Mouse (Mus musculus): Measurements from ENCODE around the gene Hs3st4.

Hs3st4 gene

DNA sequence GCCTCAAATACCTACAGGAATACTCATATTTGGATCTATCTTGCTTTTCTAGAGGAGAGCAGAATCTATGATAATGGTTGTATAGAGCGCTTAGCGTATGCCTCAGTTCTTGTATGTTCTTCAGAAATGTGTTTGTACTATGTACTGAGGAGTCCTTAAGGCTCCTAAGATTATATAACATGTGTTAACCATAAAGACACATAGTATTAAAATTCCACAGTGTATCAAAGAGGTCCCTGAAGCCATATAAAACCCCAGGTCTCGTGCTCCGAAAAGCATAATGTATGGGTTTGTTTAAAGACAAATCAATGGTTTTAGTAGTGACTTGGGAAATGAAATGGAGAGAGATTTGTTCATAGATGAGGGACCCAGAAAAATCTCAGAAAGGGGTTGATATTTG lies 371.4 kb downstream of the Hs3st4 start:
- DNase-seq = no peak

DNA sequence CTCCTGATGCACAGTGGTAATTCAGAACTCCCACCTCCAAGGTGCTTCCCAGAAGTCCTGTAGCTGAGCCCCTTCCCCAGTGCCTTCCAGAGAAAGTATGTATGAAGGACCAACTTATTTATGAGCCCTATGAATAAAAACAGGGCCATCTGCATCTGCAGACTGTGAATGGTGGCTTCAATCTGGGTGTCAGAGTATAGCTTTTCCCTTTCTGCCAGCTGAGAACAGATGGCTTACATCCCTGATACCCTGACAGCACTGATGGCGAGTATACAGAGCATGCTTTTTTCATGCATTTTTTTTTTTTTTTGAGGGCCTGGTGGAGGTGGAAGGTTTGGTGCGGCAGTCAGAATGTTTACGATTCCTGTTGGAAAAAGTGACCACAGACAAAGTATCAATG lies 375.4 kb downstream of the Hs3st4 start:
- DNase-seq = no peak

DNA sequence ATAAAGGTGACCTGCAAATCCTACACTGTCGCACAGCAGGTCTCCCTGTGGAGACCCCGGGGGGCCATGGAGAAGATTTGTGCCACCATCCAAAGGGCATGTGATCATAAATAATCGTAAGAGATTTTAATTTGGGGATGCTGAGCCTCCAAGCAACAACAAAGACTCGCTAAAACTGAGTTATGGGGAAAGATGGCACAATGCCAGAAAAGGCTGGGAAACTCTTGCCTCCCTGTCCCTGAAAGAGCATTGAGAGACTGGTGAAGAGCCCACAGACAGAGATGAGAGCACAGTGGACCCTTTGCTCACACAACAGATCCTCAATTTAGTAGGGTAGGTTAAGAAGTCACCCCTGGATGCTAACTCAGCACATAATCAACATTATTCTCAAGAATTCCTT lies 377.2 kb downstream of the Hs3st4 start:
- peak; percentile 48 for DNase-seq

DNA sequence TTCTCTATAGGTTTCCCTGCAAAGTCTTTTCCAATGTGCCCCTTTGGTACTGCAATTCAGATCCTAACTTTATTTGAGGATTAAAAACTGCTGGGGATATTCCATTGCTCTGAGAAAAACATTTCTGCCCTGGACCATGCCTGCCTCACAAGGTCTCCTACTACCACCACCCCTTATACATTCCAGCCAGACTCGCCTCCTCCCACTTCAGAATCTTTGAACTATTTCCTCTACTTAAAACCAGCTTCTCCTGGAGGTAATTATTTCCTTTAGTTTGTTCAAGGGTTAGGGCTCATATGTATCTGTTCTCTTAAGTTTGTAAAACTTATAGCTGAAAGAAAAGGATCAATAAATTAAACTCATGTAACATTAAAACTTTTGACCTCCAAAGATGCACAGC lies 389.6 kb downstream of the Hs3st4 start:
- DNase-seq = no peak

DNA sequence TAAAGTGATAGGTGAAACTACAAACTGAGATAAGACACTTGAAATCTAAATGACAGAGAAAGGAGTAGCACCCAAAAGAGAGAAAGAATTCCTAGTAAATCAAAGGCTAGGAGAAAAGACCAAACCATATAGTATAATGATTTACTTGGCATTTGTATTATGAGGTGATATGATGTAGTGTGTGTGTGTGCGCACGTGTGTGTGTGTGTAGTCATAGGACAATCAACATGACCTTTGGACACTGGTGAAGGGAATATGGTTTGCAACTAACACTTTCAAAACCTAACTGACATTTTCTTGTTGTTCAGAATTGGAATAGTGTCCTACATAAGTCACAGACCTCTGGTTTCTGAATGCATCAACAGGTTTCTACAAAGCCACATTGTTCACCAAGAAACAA lies 390.0 kb downstream of the Hs3st4 start:
- peak; percentile 38 for DNase-seq

DNA sequence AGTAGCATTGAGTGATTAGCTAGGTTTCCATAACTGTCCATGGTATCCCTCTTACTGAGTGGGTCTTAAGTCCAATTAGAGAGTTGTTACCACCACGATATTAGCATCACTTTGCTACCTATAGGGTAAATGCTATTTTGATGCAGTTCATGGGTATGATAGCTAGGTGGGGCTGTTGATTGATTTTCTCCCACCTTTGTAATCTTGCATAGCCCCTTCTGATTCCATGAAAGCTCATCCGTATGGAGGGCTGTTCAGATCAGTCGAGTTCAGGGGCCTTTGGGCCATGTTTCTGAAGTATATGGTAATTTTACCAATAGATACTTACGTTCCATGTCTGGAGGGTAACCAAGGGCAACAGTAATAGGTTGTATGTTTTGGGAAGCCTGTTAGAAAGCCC lies 400.8 kb downstream of the Hs3st4 start:
- peak; percentile 49 for DNase-seq

DNA sequence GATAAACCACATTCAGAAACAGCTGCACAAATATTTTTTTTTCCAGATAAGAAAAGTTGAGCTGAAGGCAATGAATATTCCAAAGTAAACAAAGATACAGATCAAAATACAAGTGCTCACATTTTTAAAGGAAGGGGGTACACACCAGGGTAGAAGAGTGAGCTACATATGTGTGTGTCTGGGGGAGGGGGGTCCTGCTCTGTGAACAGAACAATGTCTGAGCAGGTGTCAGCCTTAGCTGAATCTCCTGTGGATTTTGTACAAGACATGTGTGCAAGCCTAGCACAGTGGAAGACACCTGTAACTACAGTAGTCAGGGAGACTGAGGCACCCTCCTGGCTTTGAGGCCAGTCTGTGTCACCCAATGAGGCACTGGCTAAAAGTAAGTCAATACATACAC lies 416.5 kb downstream of the Hs3st4 start:
- no peak for DNase-seq

DNA sequence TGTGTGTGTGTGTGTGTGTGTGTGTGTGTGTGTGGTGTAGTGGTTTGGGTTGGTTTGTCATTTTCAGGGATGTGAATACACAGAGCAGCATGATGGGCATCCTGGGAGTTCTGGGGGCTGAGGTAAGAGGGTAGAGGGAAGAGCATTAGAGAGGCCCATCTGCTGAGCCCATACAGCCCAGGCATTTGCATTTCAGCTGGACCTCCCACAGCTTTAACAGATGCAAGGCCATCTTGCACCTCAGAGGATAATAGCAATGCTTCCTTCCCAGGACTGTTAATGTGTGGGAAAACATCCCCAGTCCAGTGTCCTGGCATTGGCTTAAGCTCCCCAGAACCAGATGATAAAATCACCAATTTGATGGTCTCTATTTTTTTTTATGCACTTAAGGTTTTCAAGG lies 444.3 kb downstream of the Hs3st4 start:
- DNase-seq = peak; percentile 9

Data from retina, postnatal 1 day (tissue).